Comparison of ENCODE assay signal across 11 mouse cellular contexts in the genomic region with DNA sequence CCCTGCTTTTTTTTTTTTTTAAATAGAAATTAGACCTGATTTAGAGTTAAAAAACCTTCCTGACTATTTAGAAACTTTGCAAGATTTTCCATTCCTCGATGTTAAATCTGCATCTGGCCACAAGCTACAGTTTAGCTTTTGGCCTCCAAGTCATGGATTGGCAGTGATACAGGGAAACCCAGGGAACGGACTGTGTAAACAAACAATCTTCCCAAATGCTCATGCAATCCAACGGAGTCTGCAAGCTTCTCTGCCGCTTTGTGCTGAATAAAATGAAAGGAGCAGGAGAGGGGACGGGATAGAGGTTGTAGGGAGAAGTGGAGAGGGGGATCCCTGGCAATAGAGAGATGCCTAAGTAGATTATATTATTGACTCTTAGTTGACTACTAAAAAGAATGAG. TPM values are rescaled to one million over a fixed set of nuclear protein-coding genes. Genes with fewer than 3 reads are reported as not detected.
DNase-seq lines count a peak whose midpoint lies in the region; ATAC-seq and TF ChIP-seq lines count a peak whose summit lies in the region.
"Had no signal": no experiment of that assay in that cellular context is flagged by ENCODE, and none has a peak within 500 bp of the region (broad histone marks: within the 10 kb centered on the region; RNA-seq: fewer than 3 reads in every experiment).

No protein-coding gene starts in this region.

- no peak for TF ChIP-seq POLR2A in lung, adult 2 months (IDR thresholded peaks at IDR 0.05; ENCODE audit: borderline replicate concordance, extremely low read depth, low read depth, low read length)

- H3K36me3 ChIP-seq in stomach, embryonic 14.5 days (ENCODE audit: control insufficient read depth, insufficient read depth, low read length) = no peaks in the 10 kb centered on the region
- H3K36me3 ChIP-seq: liver, embryonic 13.5 days; neural tube, embryonic 13.5 days had no signal

- H3K27me3 ChIP-seq in stomach, embryonic 14.5 days (ENCODE audit: control insufficient read depth, insufficient read depth, low read length) = no peaks in the 10 kb centered on the region
- H3K27me3 ChIP-seq: liver, embryonic 13.5 days had no signal

- H3K9me3 ChIP-seq in stomach, embryonic 14.5 days (ENCODE audit: control insufficient read depth, low read depth, low read length) = no peaks in the 10 kb centered on the region
- H3K9me3 ChIP-seq: liver, embryonic 13.5 days; neural tube, embryonic 13.5 days had no signal

- no peak overlapping the region for H3K4me3 ChIP-seq in lung, adult 2 months (replicated peaks; ENCODE audit: extremely low read depth, low read depth, low read length)
- H3K4me3 ChIP-seq in stomach, embryonic 14.5 days (ENCODE audit: low read depth, low read length) = no peak overlapping the region
- H3K4me3 ChIP-seq: liver, embryonic 13.5 days; neural tube, embryonic 13.5 days had no signal

- no peak overlapping the region for H3K9ac ChIP-seq in stomach, embryonic 14.5 days (replicated peaks; ENCODE audit: low read depth, low read length)
- H3K9ac ChIP-seq: liver, embryonic 13.5 days; neural tube, embryonic 13.5 days had no signal

- H3K4me2 ChIP-seq in stomach, embryonic 14.5 days (replicated peaks; ENCODE audit: low read depth, low read length) = no peak overlapping the region
- H3K4me2 ChIP-seq: liver, embryonic 13.5 days; neural tube, embryonic 13.5 days had no signal

- DNase-seq in cerebellum, adult 9-10 months = peak; percentile 34
- DNase-seq in cerebellum, adult 8-10 months = no peak
- peak; percentile 35 to 73 for DNase-seq in lung, adult 18-20 months
- no peak for DNase-seq in lung, adult 2 months
- DNase-seq in kidney, adult 8-10 months = peak; percentile 13 to 21
- no peak for DNase-seq in thymus, postnatal 4 days
- DNase-seq: B cell, adult 2 months; liver, embryonic 13.5 days had no signal

- H3K4me1 ChIP-seq in lung, adult 2 months (ENCODE audit: control insufficient read depth, insufficient read depth, low read length) = peaks cover 2% of the 10 kb centered on the region; the same call in 1 of the 2 replicates
- H3K4me1 ChIP-seq in stomach, embryonic 14.5 days (ENCODE audit: control insufficient read depth, insufficient read depth, low read length) = 0 out of 2 replicates have a peak, but pooled peaks cover 7% of the 10 kb centered on the region
- H3K4me1 ChIP-seq: liver, embryonic 13.5 days had no signal

- 36% methylated on average over 5 of the region's 5 CpGs for WGBS in lung, adult 2 months
- WGBS in stomach, embryonic 14.5 days = 42% methylated on average over 5 of the region's 5 CpGs

- TF ChIP-seq CTCF in lung, adult 2 months (IDR thresholded peaks at IDR 0.05; ENCODE audit: insufficient read depth, low read length) = no peak

- ATAC-seq in stomach, embryonic 14.5 days (ENCODE audit: insufficient number of reproducible peaks, insufficient read depth, low FRiP score, low read depth) = no peak
- ATAC-seq in CD4-positive, CD25-positive, alpha-beta regulatory T cell, adult 4 months = no peak

- 0 out of 2 replicates have a peak overlapping the region, but pooled peaks have one; percentile 28 for H3K27ac ChIP-seq in stomach, embryonic 14.5 days (ENCODE audit: low read length)
- H3K27ac ChIP-seq: liver, embryonic 13.5 days; neural tube, embryonic 13.5 days had no signal

RNA-seq across cellular contexts. Expression of gene Mamdc2, which starts 47.8 kb away (rescaled TPM):
- 68.2 and 75.8 TPM in 2 replicates for polyA plus RNA-seq in lung, adult 2 months (2012; rRNA removed)
- 5.0 and 5.3 TPM in 2 replicates for polyA plus RNA-seq in stomach, embryonic 14.5 days (2014; fragmentation: Nextera tagmentation; extraction: Ambion mirVana)
- not detected for polyA plus RNA-seq in CD4-positive, CD25-positive, alpha-beta regulatory T cell, adult 4 months (2017; shearing (Covaris generic))

Comparison
In these comparisons a context has a peak if more than half of its experiments do, and no peak if none do; other contexts are left out.
1. DNase-seq: peak in cerebellum, adult 9-10 months (single experiment), lung, adult 18-20 months (2 of 2) and kidney, adult 8-10 months (2 of 2); none in cerebellum, adult 8-10 months (single experiment), lung, adult 2 months (single experiment) and thymus, postnatal 4 days (single experiment).
2. RNA of gene Mamdc2, which starts 47.8 kb away (polyA plus RNA-seq): 68.2 to 75.8 TPM in lung, adult 2 months; 5.0 to 5.3 TPM in stomach, embryonic 14.5 days and not detected in CD4-positive, CD25-positive, alpha-beta regulatory T cell, adult 4 months; every median in the first group is over 10 times any median in the second.